Mouse (Mus musculus): ENCODE measurements around the gene Tsen15. TPM values are rescaled to one million over a fixed set of nuclear protein-coding genes. Genes with fewer than 3 reads are reported as not detected.
"Not testable (repeated sequence)": the region's sequence is repeated elsewhere in the genome, so short reads cannot be mapped to it uniquely, and the experiment has no call there.

The Tsen15 gene
- total RNA-seq, 2 experiments from 2014 or later: 25.3 to 25.7 TPM

- no peak for DNase-seq (ENCODE audit: low spot score in 2 of 2)
- intact Hi-C loops (cut with DNase I): no loop called here
Measured at GRCm38 (mm10) chr1:152394956-152395515, 8.5 kb upstream of the Tsen15 start.

DNA sequence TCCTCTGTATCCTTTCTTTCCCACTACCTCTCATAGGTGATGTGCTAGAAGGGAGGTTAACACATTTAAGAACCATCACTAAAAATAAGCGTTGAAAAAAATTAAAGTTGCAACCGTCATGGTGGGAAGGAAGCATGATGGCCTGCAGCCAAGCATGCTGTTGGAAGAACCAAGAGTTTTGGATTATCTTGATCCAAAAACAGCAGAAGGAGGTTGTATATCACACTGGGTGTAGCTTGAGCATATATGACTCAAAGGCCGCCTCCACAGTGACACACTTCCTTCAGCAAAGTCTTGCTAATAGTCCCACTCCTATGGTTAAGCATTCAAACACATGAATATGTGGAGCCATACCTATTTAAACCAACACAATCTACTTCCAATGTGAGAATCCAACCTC, 7.6 kb upstream of the Tsen15 start:
- intact Hi-C loops (cut with DNase I): no loop called here
- peak; percentile 41 to 51 for DNase-seq (ENCODE audit: low spot score in 2 of 2)

- intact Hi-C loops (cut with DNase I): no loop called here
- DNase-seq (ENCODE audit: low spot score in 2 of 2): no peak
Measured at GRCm38 (mm10) chr1:152389271-152389670, 2.8 kb upstream of the Tsen15 start.

- DNase-seq (ENCODE audit: low spot score in 2 of 2); intact Hi-C loops (cut with DNase I): not testable (repeated sequence)
Measured at GRCm38 (mm10) chr1:152385693-152386092, 795 bp downstream of the Tsen15 start.

DNA sequence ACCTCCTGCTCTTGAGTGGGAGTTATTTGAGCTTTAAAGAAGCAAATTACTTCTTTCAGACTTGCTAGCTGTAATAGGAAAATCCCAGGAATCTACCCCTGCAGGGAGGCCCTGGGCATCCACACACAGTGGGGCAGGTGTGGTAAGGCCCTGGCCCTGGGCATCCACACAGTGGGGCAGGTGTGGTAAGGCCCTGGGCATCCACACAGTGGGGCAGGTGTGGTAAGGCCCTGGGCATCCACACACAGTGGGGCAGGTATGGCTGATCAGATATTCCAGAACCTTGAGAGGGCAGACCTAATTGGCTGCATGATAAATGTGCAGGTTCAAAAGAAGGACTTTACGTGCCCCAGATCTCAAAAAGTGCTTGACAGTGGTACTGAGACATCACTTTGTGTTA, 1.9 kb downstream of the Tsen15 start:
- no peak for DNase-seq (ENCODE audit: low spot score in 2 of 2)
- intact Hi-C loops (cut with DNase I): no loop called here

DNA sequence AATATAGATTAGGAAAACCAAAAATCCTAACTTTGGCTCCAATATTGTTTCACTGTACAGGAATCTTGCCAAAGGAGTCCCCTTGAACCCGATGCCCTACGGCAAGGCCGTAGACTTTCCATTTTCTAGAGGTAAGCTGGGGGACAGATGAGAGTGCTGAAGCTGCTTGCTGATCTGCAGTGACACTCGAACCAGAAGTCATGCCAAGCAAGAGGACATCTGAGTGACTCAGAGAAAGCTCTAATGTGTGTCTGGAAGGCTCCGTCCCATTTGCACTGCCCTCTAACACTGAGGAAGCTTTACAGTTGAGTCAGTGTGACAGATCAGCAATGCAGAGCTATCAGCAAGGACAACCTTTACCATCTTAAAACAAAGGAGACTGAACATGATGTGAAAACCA, 8.2 kb downstream of the Tsen15 start:
- no peak for DNase-seq (ENCODE audit: low spot score in 2 of 2)
- intact Hi-C loops (cut with DNase I): no loop called here

- DNase-seq (ENCODE audit: low spot score in 2 of 2): peak; percentile 83 to 88
- intact Hi-C loops (cut with DNase I): loop anchor here (1.0 to 10.0 kb wide), 3 partner anchors 134 to 549 kb away; partner anchors contain the start of gene 1700025G04Rik
Measured at GRCm38 (mm10) chr1:152369139-152369538, 17.3 kb downstream of the Tsen15 start.

- intact Hi-C loops (cut with DNase I): loop anchor here (1.0 to 10.0 kb wide), 3 partner anchors 134 to 548 kb away; partner anchors contain the start of gene 1700025G04Rik
Measured at GRCm38 (mm10) chr1:152368311-152369088, 18.0 kb downstream of the Tsen15 start.

GRCm38 (mm10) chr1:152356721-152357120, 29.8 kb downstream of the Tsen15 start:
- intact Hi-C loops (cut with DNase I): no loop called here
- no peak for DNase-seq (ENCODE audit: low spot score in 2 of 2)

More at GRCm38 (mm10) chr1:152368311-152369088, 18.0 kb downstream of the Tsen15 start:
- DNase-seq (ENCODE audit: low spot score in 2 of 2): no peak

DNA sequence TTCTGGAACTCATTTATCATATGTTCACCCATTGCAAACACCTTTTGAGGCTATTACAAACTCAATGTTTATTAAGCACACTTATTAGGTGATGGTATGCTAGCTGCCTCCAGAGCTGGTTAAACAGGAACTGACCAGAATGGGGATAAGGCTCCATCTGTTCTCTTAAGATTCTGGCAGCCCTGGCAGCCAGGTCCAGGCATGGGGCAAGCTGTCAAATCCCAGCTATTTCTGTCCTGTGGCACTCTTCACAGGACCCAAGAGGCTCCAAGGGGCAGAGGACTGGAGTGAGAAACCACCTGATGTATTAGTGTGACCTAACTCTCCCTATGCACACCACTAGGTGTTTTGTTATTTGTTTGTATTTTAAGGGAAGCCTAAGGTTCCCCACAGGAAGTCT, 38.5 kb downstream of the Tsen15 start:
- no peak for DNase-seq (ENCODE audit: low spot score in 2 of 2)
- intact Hi-C loops (cut with DNase I): no loop called here

- intact Hi-C loops (cut with DNase I): no loop called here
- DNase-seq (ENCODE audit: low spot score in 2 of 2): no peak
Measured at GRCm38 (mm10) chr1:152324024-152324423, 62.5 kb downstream of the Tsen15 start.

Other genes starting within 250 kb of the Tsen15 start
- gene Colgalt2, start 13.1 kb upstream of the Tsen15 start, total RNA-seq (2021): 1 to 10 TPM; 5.6 to 5.7 TPM